Mouse (Mus musculus): ENCODE measurements around the gene Insm2. TPM values are rescaled to one million over a fixed set of nuclear protein-coding genes. Genes with fewer than 3 reads are reported as not detected.

The Insm2 gene
- polyA plus RNA-seq, 2 experiments: 0.07 TPM; not detected in 1

- H3K4me3 ChIP-seq (replicated peaks; ENCODE audit: low read length): no peak overlapping the region
- H3K27ac ChIP-seq (replicated peaks; ENCODE audit: low read depth, low read length): no peak overlapping the region
- no peak overlapping the region for H3K4me2 ChIP-seq (replicated peaks; ENCODE audit: low read depth, low read length, severe bottlenecking)
- DNase-seq (ENCODE audit: low spot score) (no peak), ATAC-seq (ENCODE audit: low FRiP score, low read depth) (no peak)
- H3K9me3 ChIP-seq (ENCODE audit: control insufficient read depth, low read length): no peaks in the 10 kb centered on the region
- no peaks in the 10 kb centered on the region for H3K27me3 ChIP-seq (ENCODE audit: control insufficient read depth, insufficient read depth, low read length)
- WGBS: 95% methylated on average over 3 of the region's 3 CpGs
- H3K36me3 ChIP-seq (ENCODE audit: control insufficient read depth, insufficient read depth, low read length): no peaks in the 10 kb centered on the region
- TF ChIP-seq POLR2A (IDR thresholded peaks at IDR 0.05; ENCODE audit: borderline replicate concordance, extremely low read depth, insufficient read depth, insufficient read length): no peak
- no peak overlapping the region for H3K9ac ChIP-seq (ENCODE audit: low read depth, low read length, severe bottlenecking)
- H3K4me1 ChIP-seq (ENCODE audit: control insufficient read depth, insufficient read depth, low read length): no peaks in the 10 kb centered on the region
Measured at GRCm38 (mm10) chr12:55563742-55564141, 35.5 kb upstream of the Insm2 start.

- H3K9ac ChIP-seq (ENCODE audit: low read depth, low read length, severe bottlenecking): no peak overlapping the region
- H3K27me3 ChIP-seq (ENCODE audit: control insufficient read depth, insufficient read depth, low read length): no peaks in the 10 kb centered on the region
- 84% methylated on average over 9 of the region's 9 CpGs for whole genome bisulfite sequencing
- H3K9me3 ChIP-seq (ENCODE audit: control insufficient read depth, low read length): no peaks in the 10 kb centered on the region
- TF ChIP-seq POLR2A (IDR thresholded peaks at IDR 0.05; ENCODE audit: borderline replicate concordance, extremely low read depth, insufficient read depth, insufficient read length): no peak
- no peak overlapping the region for H3K4me2 ChIP-seq (replicated peaks; ENCODE audit: low read depth, low read length, severe bottlenecking)
- no peak overlapping the region for H3K27ac ChIP-seq (replicated peaks; ENCODE audit: low read depth, low read length)
- no peak for ATAC-seq (ENCODE audit: low FRiP score, low read depth)
- no peaks in the 10 kb centered on the region for H3K36me3 ChIP-seq (ENCODE audit: control insufficient read depth, insufficient read depth, low read length)
- no peak for DNase-seq (ENCODE audit: low spot score)
- H3K4me3 ChIP-seq (replicated peaks; ENCODE audit: low read length): no peak overlapping the region
- H3K4me1 ChIP-seq (ENCODE audit: control insufficient read depth, insufficient read depth, low read length): no peaks in the 10 kb centered on the region
Measured at GRCm38 (mm10) chr12:55564187-55564963, 34.9 kb upstream of the Insm2 start.

- ATAC-seq (ENCODE audit: low FRiP score, low read depth) (no peak), DNase-seq (ENCODE audit: low spot score) (no peak)
- H3K27ac ChIP-seq (replicated peaks; ENCODE audit: low read depth, low read length): no peak within 1 kb of the TSS
- no peak within 1 kb of the TSS for H3K9ac ChIP-seq (ENCODE audit: low read depth, low read length, severe bottlenecking)
- no peak within 1 kb of the TSS for H3K4me2 ChIP-seq (replicated peaks; ENCODE audit: low read depth, low read length, severe bottlenecking)
- TF ChIP-seq POLR2A (IDR thresholded peaks at IDR 0.05; ENCODE audit: borderline replicate concordance, extremely low read depth, insufficient read depth, insufficient read length): no peak
- no peaks in the 10 kb centered on the region for H3K9me3 ChIP-seq (ENCODE audit: control insufficient read depth, low read length)
- WGBS: 97% methylated on average over 19 of the region's 19 CpGs
- no peak within 1 kb of the TSS for H3K4me3 ChIP-seq (replicated peaks; ENCODE audit: low read length)
- no peaks in the 10 kb centered on the region for H3K4me1 ChIP-seq (ENCODE audit: control insufficient read depth, insufficient read depth, low read length)
- H3K27me3 ChIP-seq (ENCODE audit: control insufficient read depth, insufficient read depth, low read length): no peaks in the 10 kb centered on the region
- H3K36me3 ChIP-seq (ENCODE audit: control insufficient read depth, insufficient read depth, low read length): no peaks in the 10 kb centered on the region
Measured at GRCm38 (mm10) chr12:55565206-55565605, 34.0 kb upstream of the Insm2 start, which contains the start of gene Aldoart2. Aldoart2 (plus strand) TSS chr12:55565239.

- no peak overlapping the region for H3K9ac ChIP-seq (ENCODE audit: low read depth, low read length, severe bottlenecking)
- TF ChIP-seq POLR2A (IDR thresholded peaks at IDR 0.05; ENCODE audit: borderline replicate concordance, extremely low read depth, insufficient read depth, insufficient read length): no peak
- no peak overlapping the region for H3K27ac ChIP-seq (replicated peaks; ENCODE audit: low read depth, low read length)
- H3K27me3 ChIP-seq (ENCODE audit: control insufficient read depth, insufficient read depth, low read length): no peaks in the 10 kb centered on the region
- no peaks in the 10 kb centered on the region for H3K36me3 ChIP-seq (ENCODE audit: control insufficient read depth, insufficient read depth, low read length)
- 82% methylated on average over 9 of the region's 9 CpGs for WGBS
- no peak overlapping the region for H3K4me3 ChIP-seq (replicated peaks; ENCODE audit: low read length)
- DNase-seq (ENCODE audit: low spot score) (no peak), ATAC-seq (ENCODE audit: low FRiP score, low read depth) (no peak)
- H3K4me2 ChIP-seq (replicated peaks; ENCODE audit: low read depth, low read length, severe bottlenecking): no peak overlapping the region
- H3K4me1 ChIP-seq (ENCODE audit: control insufficient read depth, insufficient read depth, low read length): no peaks in the 10 kb centered on the region
- no peaks in the 10 kb centered on the region for H3K9me3 ChIP-seq (ENCODE audit: control insufficient read depth, low read length)
Measured at GRCm38 (mm10) chr12:55565867-55566266, 33.4 kb upstream of the Insm2 start.

- no peak overlapping the region for H3K4me2 ChIP-seq (replicated peaks; ENCODE audit: low read depth, low read length, severe bottlenecking)
- no peaks in the 10 kb centered on the region for H3K4me1 ChIP-seq (ENCODE audit: control insufficient read depth, insufficient read depth, low read length)
- H3K27me3 ChIP-seq (ENCODE audit: control insufficient read depth, insufficient read depth, low read length): no peaks in the 10 kb centered on the region
- DNase-seq (ENCODE audit: low spot score) (no peak), ATAC-seq (ENCODE audit: low FRiP score, low read depth) (no peak)
- no peaks in the 10 kb centered on the region for H3K36me3 ChIP-seq (ENCODE audit: control insufficient read depth, insufficient read depth, low read length)
- H3K9ac ChIP-seq (ENCODE audit: low read depth, low read length, severe bottlenecking): no peak overlapping the region
- WGBS: 38% methylated on average over 5 of the region's 5 CpGs
- H3K9me3 ChIP-seq (ENCODE audit: control insufficient read depth, low read length): no peaks in the 10 kb centered on the region
- H3K4me3 ChIP-seq (replicated peaks; ENCODE audit: low read length): no peak overlapping the region
- no peak overlapping the region for H3K27ac ChIP-seq (replicated peaks; ENCODE audit: low read depth, low read length)
- no peak for TF ChIP-seq POLR2A (IDR thresholded peaks at IDR 0.05; ENCODE audit: borderline replicate concordance, extremely low read depth, insufficient read depth, insufficient read length)
Measured at GRCm38 (mm10) chr12:55566837-55567236, 32.4 kb upstream of the Insm2 start.
